21 mouse cellular contexts compared by ENCODE assay signal in genomic region chr12:36796201-36796600, GRCm38 (mm10).
DNase-seq lines count a peak whose midpoint lies in the region; ATAC-seq and TF ChIP-seq lines count a peak whose summit lies in the region.
"Had no signal": no experiment of that assay in that cellular context is flagged by ENCODE, and none has a peak within 500 bp of the region (broad histone marks: within the 10 kb centered on the region; RNA-seq: fewer than 3 reads in every experiment).

No protein-coding gene starts in this region.

- no peak for DNase-seq in limb, embryonic 10.5 days (ENCODE audit: low spot score)
- DNase-seq in forelimb bud, embryonic 11.5 days (ENCODE audit: low read depth, low spot score), result peak; percentile 46
- DNase-seq in limb, embryonic 14.5 days (ENCODE audit: low spot score), result peak; percentile 69
- no peak for DNase-seq in adrenal gland, postnatal 14 days
- DNase-seq: adrenal gland, adult 2 months; adrenal gland, postnatal 10 days; adrenal gland, postnatal 36 days; cerebellum, adult 11-12 months; cerebellum, adult 2 months; cerebellum, adult 9-10 months; cerebellum, postnatal 10 days; cerebellum, postnatal 25 days; embryo, embryonic 11 days had no signal

- 34% methylated on average over 4 of the region's 4 CpGs for WGBS in limb, embryonic 13.5 days
- 77% methylated on average over 4 of the region's 4 CpGs for WGBS in limb, embryonic 10.5 days
- WGBS in limb, embryonic 14.5 days, result 28% methylated on average over 4 of the region's 4 CpGs

- H3K4me2 ChIP-seq in limb, embryonic 13.5 days (replicated peaks), result no peak overlapping the region
- H3K4me2 ChIP-seq in limb, embryonic 14.5 days (replicated peaks; ENCODE audit: low read depth, low read length, severe bottlenecking), result no peak overlapping the region
- H3K4me2 ChIP-seq: embryonic facial prominence, embryonic 12.5 days; embryonic facial prominence, embryonic 15.5 days; forebrain, embryonic 12.5 days had no signal

- peak; percentile 52; the same call in 1 of the 2 replicates for ATAC-seq in limb, embryonic 13.5 days (ENCODE audit: low FRiP score, low read depth)
- peak; percentile 38; the same call in 1 of the 2 replicates for ATAC-seq in limb, embryonic 14.5 days (ENCODE audit: low FRiP score, low read depth)
- ATAC-seq: forebrain, embryonic 14.5 days; forebrain, embryonic 16.5 days had no signal

- peaks cover 32% of the 10 kb centered on the region for H3K4me1 ChIP-seq in limb, embryonic 13.5 days
- peaks cover 40% of the 10 kb centered on the region for H3K4me1 ChIP-seq in limb, embryonic 10.5 days
- H3K4me1 ChIP-seq in limb, embryonic 14.5 days (ENCODE audit: control insufficient read depth, insufficient read depth, low read length), result peaks cover 20% of the 10 kb centered on the region
- H3K4me1 ChIP-seq: embryonic facial prominence, embryonic 12.5 days; embryonic facial prominence, embryonic 15.5 days; forebrain, embryonic 12.5 days had no signal

- H3K36me3 ChIP-seq in limb, embryonic 13.5 days, result no peaks in the 10 kb centered on the region
- no peaks in the 10 kb centered on the region for H3K36me3 ChIP-seq in limb, embryonic 10.5 days
- H3K36me3 ChIP-seq in limb, embryonic 14.5 days (ENCODE audit: control insufficient read depth, insufficient read depth, low read length), result no peaks in the 10 kb centered on the region
- H3K36me3 ChIP-seq: embryonic facial prominence, embryonic 12.5 days; embryonic facial prominence, embryonic 15.5 days; forebrain, embryonic 10.5 days; forebrain, embryonic 12.5 days had no signal

- TF ChIP-seq POLR2A in limb, embryonic 14.5 days (IDR thresholded peaks at IDR 0.05; ENCODE audit: borderline replicate concordance, extremely low read depth, insufficient read depth, insufficient read length), result no peak

- no peaks in the 10 kb centered on the region for H3K9me3 ChIP-seq in limb, embryonic 13.5 days
- H3K9me3 ChIP-seq in limb, embryonic 10.5 days (replicated peaks), result no peaks in the 10 kb centered on the region
- H3K9me3 ChIP-seq in limb, embryonic 14.5 days (ENCODE audit: control insufficient read depth, low read length), result no peaks in the 10 kb centered on the region
- H3K9me3 ChIP-seq: embryonic facial prominence, embryonic 12.5 days; embryonic facial prominence, embryonic 15.5 days; forebrain, embryonic 10.5 days; forebrain, embryonic 12.5 days had no signal

- no peak overlapping the region for H3K9ac ChIP-seq in limb, embryonic 13.5 days
- no peak overlapping the region for H3K9ac ChIP-seq in limb, embryonic 14.5 days (ENCODE audit: low read depth, low read length, severe bottlenecking)
- H3K9ac ChIP-seq: embryonic facial prominence, embryonic 12.5 days; embryonic facial prominence, embryonic 15.5 days; forebrain, embryonic 12.5 days had no signal

- H3K27me3 ChIP-seq in limb, embryonic 13.5 days, result no peaks in the 10 kb centered on the region
- peaks cover 2% of the 10 kb centered on the region; the same call in 1 of the 2 replicates for H3K27me3 ChIP-seq in limb, embryonic 10.5 days (ENCODE audit: low read depth, poor library complexity, severe bottlenecking)
- H3K27me3 ChIP-seq in limb, embryonic 14.5 days (ENCODE audit: control insufficient read depth, insufficient read depth, low read length), result no peaks in the 10 kb centered on the region
- H3K27me3 ChIP-seq: embryonic facial prominence, embryonic 12.5 days; embryonic facial prominence, embryonic 15.5 days had no signal

- no peak overlapping the region for H3K27ac ChIP-seq in limb, embryonic 13.5 days
- H3K27ac ChIP-seq in limb, embryonic 10.5 days, result no peak overlapping the region; the same call in 1 of the 2 replicates
- H3K27ac ChIP-seq in limb, embryonic 14.5 days (replicated peaks; ENCODE audit: low read depth, low read length), result no peak overlapping the region
- H3K27ac ChIP-seq: embryonic facial prominence, embryonic 12.5 days; embryonic facial prominence, embryonic 15.5 days; forebrain, embryonic 10.5 days; forebrain, embryonic 12.5 days had no signal

- H3K4me3 ChIP-seq in limb, embryonic 13.5 days, result no peak overlapping the region
- H3K4me3 ChIP-seq in limb, embryonic 10.5 days, result no peak overlapping the region
- no peak overlapping the region for H3K4me3 ChIP-seq in limb, embryonic 14.5 days (replicated peaks; ENCODE audit: low read length)
- H3K4me3 ChIP-seq: embryonic facial prominence, embryonic 12.5 days; embryonic facial prominence, embryonic 15.5 days; erythroblast, embryonic 14.5 days; forebrain, embryonic 10.5 days; forebrain, embryonic 12.5 days had no signal

Comparison
In these comparisons a context has a peak if more than half of its experiments do, and no peak if none do; other contexts are left out.
1. DNase-seq: peak in forelimb bud, embryonic 11.5 days (single experiment) and limb, embryonic 14.5 days (single experiment); none in limb, embryonic 10.5 days (single experiment) and adrenal gland, postnatal 14 days (single experiment).